Mouse (Mus musculus) heart, embryonic 11.5 days (tissue): ENCODE data around the gene Zbtb34. TPM values are rescaled to one million over a fixed set of nuclear protein-coding genes. Genes with fewer than 3 reads are reported as not detected.

ENCODE experiments used
- ATAC-seq: fragments of 200-750 bp; cut with Nextera tagmentation; replicated peaks from 2 replicates; pipeline ENCODE4 v1.8.0; 2017; ENCODE audit warnings: moderate library complexity; ENCODE audit not compliant: insufficient number of reproducible peaks, low FRiP score, low TSS enrichment
- H3K27ac ChIP-seq: fragments of 300-500 bp; sonication (generic); 2 replicates; pipeline ENCODE4 v1.5.1; 2014; ENCODE audit warnings: mild to moderate bottlenecking, low read depth, low read length
- H3K27me3 ChIP-seq: fragments of 300-500 bp; sonication (generic); 2 replicates; pipeline ENCODE4 v1.6.1; 2014; ENCODE audit warnings: mild to moderate bottlenecking, low read length, mixed read lengths; ENCODE audit not compliant: control insufficient read depth, insufficient read depth
- H3K36me3 ChIP-seq: fragments of 300-500 bp; sonication (generic); 2 replicates; pipeline ENCODE4 v1.6.1; 2014; ENCODE audit warnings: mild to moderate bottlenecking, low read length, moderate library complexity, mixed read lengths; ENCODE audit not compliant: control insufficient read depth, insufficient read depth
- H3K4me1 ChIP-seq: fragments of 300-500 bp; sonication (generic); 2 replicates; pipeline ENCODE4 v1.6.1; 2014; ENCODE audit warnings: low read length; ENCODE audit not compliant: control insufficient read depth, insufficient read depth
- H3K4me2 ChIP-seq: fragments of 300-500 bp; sonication (generic); 2 replicates; pipeline ENCODE4 v1.6.1; 2014; ENCODE audit warnings: mild to moderate bottlenecking, moderate library complexity
- H3K4me3 ChIP-seq: fragments of 300-500 bp; sonication (generic); 2 replicates; pipeline ENCODE4 v1.5.1; 2014; ENCODE audit warnings: low read depth, low read length
- H3K9ac ChIP-seq: fragments of 300-500 bp; sonication (generic); 2 replicates; pipeline ENCODE4 v1.6.1; 2014; ENCODE audit warnings: mild to moderate bottlenecking, low read depth, low read length, moderate library complexity
- H3K9me3 ChIP-seq: fragments of 300-500 bp; sonication (generic); replicated peaks from 2 replicates; pipeline ENCODE4 v1.6.1; 2016; ENCODE audit warnings: low read length; ENCODE audit not compliant: control insufficient read depth
- WGBS: fragments of 180-500 bp; shearing (Covaris S2); extraction: QIAGEN DNeasy Blood & Tissue Kit; methylation state at CpG from one replicate; pipeline ENCODE4 v1.1.7; 2014; ENCODE audit not compliant: insufficient replicate concordance; 5-methylcytosine and 5-hydroxymethylcytosine counted together
- polyA plus RNA-seq: library from polyadenylated mRNA; unstranded; fragments of >200 nt; fragmentation: Nextera tagmentation; extraction: Ambion mirVana; gene quantifications from 2 replicates; pipeline ENCODE4 v1.2.1, GENCODE M21; 2014

The Zbtb34 gene
- 4.2 and 6.4 TPM in 2 replicates for polyA plus RNA-seq

GRCm38 (mm10) chr2:33430771-33431699 lies at the start of gene Zbtb34:
Gene Zbtb34, minus strand, starts transcription at chr2:33431324.
- Histone ChIP-seq H3K4me3 (peak within 1 kb of the TSS; percentile 92), H3K4me1 (peaks cover 15% of the 10 kb centered on the region), H3K9me3 (no peaks in the 10 kb centered on the region), H3K27ac (peak within 1 kb of the TSS; percentile 59), H3K36me3 (no peaks in the 10 kb centered on the region), H3K27me3 (no peaks in the 10 kb centered on the region), H3K9ac (peak within 1 kb of the TSS; percentile 89), H3K4me2 (peak within 1 kb of the TSS; percentile 92)
- ATAC-seq = peak; percentile 67
- WGBS = 1% methylated on average over 74 of the region's 102 CpGs

GRCm38 (mm10) chr2:33477961-33478755 lies 47.0 kb upstream of the Zbtb34 start:
- Histone ChIP-seq H3K36me3 (no peaks in the 10 kb centered on the region), H3K4me2 (no peak overlapping the region), H3K9ac (no peak overlapping the region), H3K4me3 (no peak overlapping the region), H3K27me3 (no peaks in the 10 kb centered on the region), H3K9me3 (no peaks in the 10 kb centered on the region), H3K4me1 (no peaks in the 10 kb centered on the region), H3K27ac (no peak overlapping the region)
- WGBS = 81% methylated on average over 10 of the region's 10 CpGs
- no peak for ATAC-seq

GRCm38 (mm10) chr2:33475961-33476360 lies 44.8 kb upstream of the Zbtb34 start:
- H3K9ac ChIP-seq = no peak overlapping the region
- no peaks in the 10 kb centered on the region for H3K4me1 ChIP-seq
- ATAC-seq = no peak
- H3K4me3 ChIP-seq = no peak overlapping the region
- no peaks in the 10 kb centered on the region for H3K27me3 ChIP-seq
- H3K4me2 ChIP-seq = no peak overlapping the region
- H3K36me3 ChIP-seq = no peaks in the 10 kb centered on the region
- no peak overlapping the region for H3K27ac ChIP-seq
- H3K9me3 ChIP-seq = no peaks in the 10 kb centered on the region

GRCm38 (mm10) chr2:33468466-33469097 lies 37.5 kb upstream of the Zbtb34 start, which contains the start of gene Zbtb43:
Gene Zbtb43, minus strand, starts transcription at chr2:33468559.
- no peaks in the 10 kb centered on the region for H3K27me3 ChIP-seq
- H3K4me1 ChIP-seq = peaks cover 14% of the 10 kb centered on the region
- H3K9me3 ChIP-seq = no peaks in the 10 kb centered on the region
- H3K27ac ChIP-seq = peak within 1 kb of the TSS; percentile 57; the same call in 1 of the 2 replicates
- peak; percentile 94 for ATAC-seq
- H3K4me3 ChIP-seq = peak within 1 kb of the TSS; percentile 92
- no peaks in the 10 kb centered on the region for H3K36me3 ChIP-seq
- peak within 1 kb of the TSS; percentile 96 for H3K9ac ChIP-seq
- peak within 1 kb of the TSS; percentile 87 for H3K4me2 ChIP-seq
- 5% methylated on average over 36 of the region's 36 CpGs for WGBS

- Histone ChIP-seq H3K27me3 (no peaks in the 10 kb centered on the region), H3K27ac (peak overlapping the region; percentile 57; the same call in 1 of the 2 replicates), H3K9ac (peak overlapping the region; percentile 96), H3K9me3 (no peaks in the 10 kb centered on the region), H3K36me3 (no peaks in the 10 kb centered on the region), H3K4me3 (peak overlapping the region; percentile 92), H3K4me1 (peaks cover 14% of the 10 kb centered on the region), H3K4me2 (peak overlapping the region; percentile 87)
- no peak for ATAC-seq
- 6% methylated on average over 48 of the region's 57 CpGs for WGBS
Observed at GRCm38 (mm10) chr2:33467546-33468465, 36.7 kb upstream of the Zbtb34 start.

GRCm38 (mm10) chr2:33465966-33466365 lies 34.8 kb upstream of the Zbtb34 start:
- WGBS = 71% methylated on average over 4 of the region's 4 CpGs
- ATAC-seq = no peak
- no peak overlapping the region for H3K9ac ChIP-seq

GRCm38 (mm10) chr2:33465215-33465614 lies 34.1 kb upstream of the Zbtb34 start:
- Histone ChIP-seq H3K27ac (no peak overlapping the region), H3K9ac (no peak overlapping the region), H3K4me1 (peaks cover 14% of the 10 kb centered on the region), H3K27me3 (no peaks in the 10 kb centered on the region), H3K4me2 (no peak overlapping the region), H3K9me3 (no peaks in the 10 kb centered on the region), H3K36me3 (peaks cover 5% of the 10 kb centered on the region), H3K4me3 (no peak overlapping the region)
- WGBS = 80% methylated on average over 5 of the region's 5 CpGs
- ATAC-seq = no peak

More at GRCm38 (mm10) chr2:33465966-33466365, 34.8 kb upstream of the Zbtb34 start:
- Histone ChIP-seq H3K4me1 (peaks cover 14% of the 10 kb centered on the region), H3K9me3 (no peaks in the 10 kb centered on the region), H3K27ac (no peak overlapping the region), H3K36me3 (peaks cover 5% of the 10 kb centered on the region; the same call in 1 of the 2 replicates), H3K27me3 (no peaks in the 10 kb centered on the region), H3K4me2 (no peak overlapping the region), H3K4me3 (no peak overlapping the region)
